Mouse (Mus musculus) left cerebral cortex, adult 18-20 months (tissue): ENCODE measurements at regions not wholly inside any gene's neighbourhood (a gene's known extent, or its start where the extent isn't known, plus 50 kb on each side); places are given as distances from the start of the nearest gene placed in this dataset.

Experiments
- DNase-seq, 2 experiments: peaks; one replicate each; pipeline ENCODE4 v3.0.0; 2021 to 2022; ENCODE audit warnings: low spot score in 2 of 2, mixed read lengths in 1 of 2

DNA sequence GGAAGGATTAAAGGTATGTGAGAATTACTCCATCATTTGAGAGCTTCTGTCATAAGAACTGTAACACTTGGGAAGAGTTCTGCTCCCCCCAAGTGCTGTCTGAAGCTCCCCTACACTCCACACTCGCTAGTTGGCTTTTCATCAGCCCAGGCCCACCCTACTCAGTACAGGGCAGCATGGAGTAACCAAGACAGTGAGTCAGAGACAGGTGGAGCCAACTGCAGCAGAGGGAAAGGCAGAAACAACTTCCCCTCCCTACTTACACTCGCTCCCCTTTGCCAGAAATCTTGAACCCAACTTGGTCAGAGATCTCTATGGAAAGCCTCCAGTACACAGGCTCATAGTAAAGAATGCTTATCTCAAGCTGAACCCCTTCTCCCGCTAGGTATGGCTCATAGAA lies 2046.5 kb downstream of the Grik2 start:
- DNase-seq, result no peak

DNA sequence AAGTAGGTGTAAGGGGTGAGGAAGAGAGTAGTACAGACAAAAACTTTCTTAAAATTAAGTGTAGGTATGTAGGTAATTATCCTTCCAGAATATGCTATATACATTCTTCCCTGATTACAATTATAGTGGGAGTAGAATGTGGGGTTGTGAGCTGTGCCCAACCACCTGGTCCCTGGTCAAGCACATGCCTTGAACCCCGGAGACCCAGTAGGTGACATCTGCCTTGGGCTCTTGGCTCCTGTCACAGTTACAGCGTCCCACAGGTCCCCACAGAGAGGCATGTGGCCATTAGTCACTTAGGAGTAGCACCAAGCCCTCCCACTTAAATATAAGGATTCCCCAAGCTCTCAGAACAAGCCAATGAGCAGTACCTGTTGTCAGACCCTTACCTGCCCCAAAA lies 2046.9 kb downstream of the Grik2 start:
- no peak for DNase-seq

DNA sequence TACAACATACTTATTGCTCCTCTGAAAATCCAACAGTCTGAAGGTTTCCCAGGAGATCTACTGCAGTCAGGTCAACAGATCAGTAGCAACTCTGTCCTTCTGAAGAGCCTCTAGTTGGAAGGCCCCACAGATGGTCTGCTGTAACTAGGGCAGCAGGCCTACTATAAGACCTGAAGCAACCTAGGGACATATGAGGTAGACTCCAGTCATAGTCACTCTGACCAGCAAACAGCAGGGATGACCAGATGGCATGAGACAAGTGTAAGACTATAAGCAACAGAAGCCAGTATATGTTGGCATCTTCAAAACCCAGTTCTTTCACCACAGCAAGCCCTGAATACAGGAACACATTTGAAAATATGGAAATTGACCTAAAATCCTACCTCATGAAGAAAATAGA lies 2079.8 kb downstream of the Grik2 start:
- peak in 1 of 2 experiments; percentile 20 for DNase-seq
